Mouse (Mus musculus): ENCODE results near the gene Klhdc8a. TPM values are rescaled to one million over a fixed set of nuclear protein-coding genes. Genes with fewer than 3 reads are reported as not detected.
"Not testable (repeated sequence)": the region's sequence is repeated elsewhere in the genome, so short reads cannot be mapped to it uniquely, and the experiment has no call there.

Klhdc8a gene
- total RNA-seq, 1 experiment from 2014 or later, result 64.1 TPM

DNA sequence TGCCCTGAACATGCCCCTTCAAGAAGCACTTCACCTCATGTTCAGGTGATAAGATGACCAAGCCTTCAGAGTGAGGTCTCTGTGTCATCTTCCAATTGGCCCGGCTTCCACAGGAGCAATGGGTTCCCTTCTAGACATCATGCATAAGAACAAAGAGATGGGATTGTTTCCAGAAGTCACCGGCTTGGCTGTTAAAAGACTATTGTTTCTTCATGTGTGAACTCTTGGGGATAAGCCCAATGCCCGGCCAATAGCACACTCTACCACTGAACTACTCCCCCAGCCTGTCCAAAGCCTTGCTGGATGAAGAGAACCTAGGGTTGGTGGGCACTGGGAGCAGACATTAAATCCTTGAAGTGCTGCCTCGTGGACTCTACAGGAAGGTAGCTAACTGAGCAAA, 47.1 kb downstream of the Klhdc8a start:
- no peak for DNase-seq

DNA sequence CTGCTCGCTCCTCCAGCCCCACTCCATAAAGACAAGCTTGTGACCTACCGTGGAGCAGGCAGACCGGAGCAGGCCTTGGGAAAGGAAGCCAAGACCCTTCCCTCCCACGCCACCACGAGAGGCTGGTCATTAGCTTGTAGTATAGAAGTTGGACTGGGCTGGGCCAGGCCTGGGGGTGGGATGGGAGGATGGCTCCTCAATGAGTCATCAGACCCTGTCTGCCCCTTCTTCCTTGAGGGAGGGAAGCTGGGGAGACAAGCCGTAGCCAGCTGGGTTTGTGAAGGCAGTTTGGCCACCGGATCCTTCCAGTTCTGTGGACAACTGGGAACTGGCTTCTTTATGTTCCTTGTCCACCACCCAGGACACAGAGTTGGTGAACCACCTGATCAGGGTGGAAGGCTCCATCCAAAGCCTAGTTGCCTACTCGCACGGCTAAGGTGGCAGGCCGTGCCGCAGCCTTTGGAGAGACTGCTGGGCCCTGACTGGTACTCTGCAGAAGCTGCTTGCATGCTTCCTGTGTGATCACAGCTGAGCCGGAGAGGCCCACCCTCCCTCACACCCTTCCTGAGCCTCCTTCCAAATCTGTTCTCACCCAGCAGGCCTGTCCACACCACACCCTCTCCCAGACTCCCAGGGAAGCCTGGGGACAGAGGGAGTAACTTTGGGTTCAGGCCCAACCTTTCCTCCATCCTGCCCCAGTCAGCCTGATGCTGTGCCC, 47.9 kb downstream of the Klhdc8a start:
- DNase-seq, result no peak

DNA sequence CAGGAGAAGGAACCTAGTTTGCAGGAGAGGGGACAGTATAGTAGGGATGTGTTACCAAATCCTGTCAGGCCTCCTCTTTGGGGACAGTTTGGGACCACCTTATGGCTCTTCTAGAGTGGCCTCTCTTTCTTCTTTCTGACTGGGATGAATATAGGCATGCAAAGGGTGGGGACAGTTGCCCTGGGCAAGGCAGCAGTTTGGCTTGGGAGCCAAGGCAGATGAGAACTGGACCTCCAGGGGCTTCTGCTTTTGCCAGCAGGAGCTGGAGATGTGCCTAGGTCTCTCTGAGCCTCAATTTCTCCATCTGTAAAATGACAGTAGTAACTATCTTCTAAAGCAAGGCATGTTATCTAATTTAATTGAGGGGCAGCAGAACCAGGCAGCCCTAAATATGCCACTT, 48.5 kb downstream of the Klhdc8a start:
- DNase-seq, result no peak

DNA sequence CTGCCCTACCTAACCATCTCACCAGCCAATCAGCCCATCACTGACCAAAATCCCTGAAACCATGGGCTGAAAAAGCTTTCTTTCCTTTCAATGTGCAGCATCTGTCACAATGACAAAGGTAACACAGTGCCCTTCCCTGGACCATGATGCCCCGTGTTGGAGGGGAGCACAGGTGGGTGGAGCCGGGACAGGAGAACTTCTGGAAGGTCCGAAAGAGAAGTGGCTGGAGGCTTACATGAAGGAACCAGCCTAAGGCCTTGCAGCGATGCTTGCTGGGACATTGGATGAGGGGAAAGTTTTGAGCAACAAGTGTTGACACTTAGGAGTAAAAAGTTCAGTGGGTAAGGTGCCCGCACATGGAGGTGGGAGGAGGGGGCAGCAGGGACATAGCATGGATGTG, 50.0 kb downstream of the Klhdc8a start:
- DNase-seq, result no peak

DNA sequence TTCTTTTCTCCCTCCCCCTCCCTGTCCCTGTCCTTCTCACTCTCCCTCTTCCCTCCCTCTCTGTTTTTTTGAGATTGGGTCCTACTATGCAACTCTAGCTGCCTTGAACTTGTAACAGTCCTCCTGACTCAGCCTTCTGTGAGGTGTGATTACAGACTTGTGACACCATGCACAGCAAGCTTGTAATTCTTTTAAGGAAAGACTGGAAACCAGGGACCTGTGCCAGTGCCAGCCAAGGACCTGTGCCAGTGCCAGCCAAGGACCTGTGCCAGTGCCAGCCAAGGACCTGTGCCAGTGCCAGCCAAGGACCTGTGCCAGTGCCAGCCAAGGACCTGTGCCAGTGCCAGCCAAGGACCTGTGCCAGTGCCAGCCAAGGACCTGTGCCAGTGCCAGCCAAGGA, 50.6 kb downstream of the Klhdc8a start:
- DNase-seq, result not testable (repeated sequence)

DNA sequence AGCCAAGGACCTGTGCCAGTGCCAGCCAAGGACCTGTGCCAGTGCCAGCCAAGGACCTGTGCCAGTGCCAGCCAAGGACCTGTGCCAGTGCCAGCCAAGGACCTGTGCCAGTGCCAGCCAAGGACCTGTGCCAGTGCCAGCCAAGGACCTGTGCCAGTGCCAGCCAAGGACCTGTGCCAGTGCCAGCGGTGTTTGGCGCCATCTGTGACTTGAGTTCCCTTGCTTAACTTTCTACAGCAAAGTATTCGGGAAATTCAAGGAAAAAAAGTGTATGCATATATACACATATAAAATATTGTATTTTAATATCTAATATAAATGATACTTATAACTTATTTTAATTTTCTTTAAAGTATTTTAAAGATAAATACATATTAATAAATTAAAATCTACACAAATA, 51.2 kb downstream of the Klhdc8a start:
- not testable (repeated sequence) for DNase-seq

DNA sequence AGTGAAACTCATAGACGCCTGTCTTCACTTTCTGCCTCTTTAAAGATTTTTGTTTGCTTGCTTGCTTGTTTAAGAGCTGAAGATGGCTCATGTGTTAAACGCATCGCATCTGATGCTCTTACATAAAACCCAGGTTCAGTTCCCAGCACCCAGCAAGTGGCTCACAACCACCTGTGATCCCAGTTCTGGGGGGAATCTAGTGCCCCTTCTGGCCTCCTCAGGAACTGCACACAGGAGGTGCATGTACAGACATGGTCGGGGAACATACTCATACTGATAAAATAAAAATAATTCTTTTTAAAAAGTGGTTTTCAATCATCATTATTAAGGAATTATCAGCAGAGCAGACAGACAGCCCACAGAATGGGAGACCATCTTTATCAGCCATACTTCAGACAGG, 52.6 kb downstream of the Klhdc8a start:
- DNase-seq, result no peak

DNA sequence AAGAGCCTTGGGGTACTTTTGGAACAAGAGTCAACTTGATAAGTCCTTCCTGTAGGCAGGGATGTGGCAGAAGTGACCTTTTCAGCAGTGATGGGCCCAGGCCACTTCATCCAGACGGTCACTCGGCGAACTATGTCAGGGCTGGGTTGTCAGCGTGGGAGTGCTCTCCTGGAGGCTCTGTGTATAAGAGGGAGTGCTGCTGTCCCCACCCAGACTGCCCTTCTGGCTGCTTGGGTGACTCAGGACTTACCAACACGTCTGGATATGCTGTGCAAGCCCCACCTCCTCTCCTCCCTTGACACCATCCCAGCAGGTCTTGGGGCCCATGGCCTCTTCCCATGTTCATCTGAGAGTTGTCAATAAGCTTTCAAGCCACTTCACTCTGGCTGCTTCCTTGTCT, 55.0 kb downstream of the Klhdc8a start:
- no peak for DNase-seq

DNA sequence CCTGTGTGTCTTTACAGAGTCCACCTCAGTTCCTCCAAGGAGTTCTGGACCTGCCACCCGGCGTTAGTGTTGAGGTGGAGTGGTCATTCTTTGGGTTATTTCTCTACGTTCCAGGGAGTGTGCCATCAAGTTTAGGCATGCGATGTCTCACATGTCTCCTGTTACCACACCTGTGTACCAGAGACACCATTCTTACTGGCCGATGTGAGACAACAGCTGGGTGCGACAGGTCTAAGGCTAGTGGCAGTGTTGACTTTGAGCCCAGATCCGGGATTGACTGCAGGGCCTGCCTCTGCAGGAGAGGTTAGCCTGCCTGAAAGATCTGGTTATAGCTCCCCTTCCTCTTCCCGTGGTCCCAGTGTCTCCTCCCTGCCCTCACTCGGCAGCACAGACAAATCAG, 55.8 kb downstream of the Klhdc8a start:
- no peak for DNase-seq

DNA sequence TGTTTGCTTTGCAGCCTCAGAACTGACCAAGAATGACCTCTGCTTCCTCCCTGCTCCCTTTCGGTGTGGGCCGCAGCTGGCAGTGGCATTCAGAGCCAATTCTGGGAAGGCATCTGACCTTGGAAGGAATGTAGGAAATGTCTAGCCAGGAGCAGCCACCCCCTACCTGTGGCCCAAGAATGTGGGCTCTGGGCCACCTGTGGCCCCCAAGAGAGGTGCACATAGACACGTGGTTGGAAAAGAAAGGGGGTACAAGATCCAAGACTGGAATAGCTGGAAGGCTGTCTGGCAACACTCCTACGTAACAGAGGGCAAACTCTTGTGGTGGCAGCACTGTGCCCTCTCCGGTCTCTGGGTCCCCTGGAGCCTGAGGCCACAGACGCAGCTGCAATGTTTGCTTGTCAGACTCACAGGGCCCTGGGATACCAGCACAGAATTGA, 56.8 kb downstream of the Klhdc8a start:
- peak; percentile 58 for DNase-seq

DNA sequence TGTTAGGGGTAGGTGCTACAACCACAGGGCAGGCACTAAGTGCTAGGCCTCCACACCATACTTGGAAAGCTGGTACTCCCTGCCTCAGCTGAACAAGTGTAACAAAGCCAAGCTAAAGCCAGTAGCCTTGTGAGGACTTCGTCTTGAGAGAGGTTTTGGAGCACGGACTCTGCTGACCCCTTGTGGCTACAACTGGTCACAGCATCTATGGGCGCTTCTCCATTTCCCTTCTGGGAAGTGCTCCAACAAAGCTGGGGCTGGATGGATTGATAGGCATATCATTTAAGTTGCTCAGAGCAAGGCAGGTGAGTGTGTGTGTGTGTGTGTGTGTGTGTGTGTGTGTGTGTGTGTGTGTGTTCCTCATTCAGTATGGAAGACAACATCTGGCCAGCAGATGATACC, 57.4 kb downstream of the Klhdc8a start:
- DNase-seq, result peak; percentile 90

DNA sequence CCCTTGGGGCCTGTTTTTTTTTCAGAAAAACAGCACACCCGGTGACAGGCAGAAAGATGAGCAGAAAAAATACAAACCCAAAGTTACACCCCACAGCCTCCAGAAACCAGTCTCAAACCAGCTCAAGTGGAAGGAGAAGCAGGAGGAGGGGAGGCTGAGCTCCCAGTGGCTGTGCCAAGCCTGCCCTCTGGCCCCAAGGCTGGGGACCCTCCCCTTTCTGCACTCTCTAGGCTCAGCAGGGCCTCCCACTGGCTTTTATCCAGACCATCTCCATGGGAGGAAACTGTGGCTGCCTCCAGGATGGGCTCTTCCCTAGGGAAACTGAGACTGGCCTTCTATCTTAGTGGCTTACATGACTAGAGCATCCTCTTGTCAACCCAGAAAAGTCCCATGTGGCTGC, 58.4 kb downstream of the Klhdc8a start:
- no peak for DNase-seq

Other genes starting within 250 kb of the Klhdc8a start
- gene Mfsd4a, start 230.6 kb upstream of the Klhdc8a start, total RNA-seq (2021), result 7.3 and 7.9 TPM in 2 replicates
- 16.7 and 17.9 TPM in 2 replicates for gene Cdk18, start 158.9 kb upstream of the Klhdc8a start, total RNA-seq (2021)
- not detected in 2 replicates for gene Lemd1, start 107.2 kb upstream of the Klhdc8a start, total RNA-seq (2021)
- 0.11 and 0.15 TPM in 2 replicates for gene AC124108.1, start 107.2 kb upstream of the Klhdc8a start, total RNA-seq (2021)
- not detected in 2 replicates for gene Gm10188, start 68.9 kb upstream of the Klhdc8a start, total RNA-seq (2021)
- gene Nuak2, start 17.5 kb downstream of the Klhdc8a start, total RNA-seq (2021), result 3.7 and 5.6 TPM in 2 replicates
- 12.1 and 26.9 TPM in 2 replicates for gene Tmcc2, start 92.7 kb downstream of the Klhdc8a start, total RNA-seq (2021)
- 20.1 and 23.2 TPM in 2 replicates for gene Dstyk, start 118.9 kb downstream of the Klhdc8a start, total RNA-seq (2021)
- 31.6 and 33.2 TPM in 2 replicates for gene Rbbp5, start 178.7 kb downstream of the Klhdc8a start, total RNA-seq (2021)
- 2.3 and 4.2 TPM in 2 replicates for gene Tmem81, start 207.6 kb downstream of the Klhdc8a start, total RNA-seq (2021)
- gene Cntn2, start 244.6 kb downstream of the Klhdc8a start, total RNA-seq (2021), result 0.07 and 0.94 TPM in 2 replicates

Data from adrenal gland, postnatal 14 days (tissue).